Mouse (Mus musculus): Measurements from ENCODE around the gene Olfr1039.
"Not testable (repeated sequence)": the region's sequence is repeated elsewhere in the genome, so short reads cannot be mapped to it uniquely, and the experiment has no call there.

The Olfr1039 gene

GRCm38 (mm10) chr2:86135828-86136227 lies at the start of gene Olfr1039:
Olfr1039 (minus strand) TSS chr2:86135928.
- no peak for DNase-seq (ENCODE audit: inconsistent ontology term)

GRCm38 (mm10) chr2:86179950-86180349 lies 44.2 kb upstream of the Olfr1039 start:
- no peak for DNase-seq (ENCODE audit: inconsistent ontology term)

- DNase-seq (ENCODE audit: inconsistent ontology term), result no peak
These were observed 42.0 kb upstream of the Olfr1039 start, which contains the start of gene Olfr1044 for GRCm38 (mm10) chr2:86177720-86178119. Olfr1044 (minus strand) TSS chr2:86177820.

- not testable (repeated sequence) for DNase-seq (ENCODE audit: inconsistent ontology term)
These were observed 39.7 kb upstream of the Olfr1039 start for GRCm38 (mm10) chr2:86175422-86175821.

- no peak for DNase-seq (ENCODE audit: inconsistent ontology term)
These were observed 31.7 kb upstream of the Olfr1039 start, which contains the start of gene Olfr1043 for GRCm38 (mm10) chr2:86167422-86167821. Olfr1043 (minus strand) TSS chr2:86167522.

GRCm38 (mm10) chr2:86161738-86162137 lies 26.0 kb upstream of the Olfr1039 start, which contains the start of gene Olfr1042:
Olfr1042 (minus strand) TSS chr2:86161838.
- no peak for DNase-seq (ENCODE audit: inconsistent ontology term)

- DNase-seq (ENCODE audit: inconsistent ontology term), result no peak
These were observed 10.9 kb upstream of the Olfr1039 start, which contains the start of gene Olfr1040 for GRCm38 (mm10) chr2:86146632-86147031. Olfr1040 (minus strand) TSS chr2:86146732.

- DNase-seq (ENCODE audit: inconsistent ontology term), result no peak
These were observed 48.4 kb downstream of the Olfr1039 start, which contains the start of gene Olfr1037 for GRCm38 (mm10) chr2:86087285-86087684. Olfr1037 (minus strand) TSS chr2:86087385.

GRCm38 (mm10) chr2:86080478-86080877 lies 55.2 kb downstream of the Olfr1039 start:
- not testable (repeated sequence) for DNase-seq (ENCODE audit: inconsistent ontology term)

All from Muller cell, postnatal 12 days (primary cell).